Mouse (Mus musculus) embryonic facial prominence, embryonic 11.5 days (tissue): Measurements from ENCODE around the gene Hnrnpdl. TPM values are rescaled to one million over a fixed set of nuclear protein-coding genes. Genes with fewer than 3 reads are reported as not detected.

Experiments used
- ATAC-seq: fragments of 200-750 bp; cut with Nextera tagmentation; replicated peaks from 2 replicates; pipeline ENCODE4 v1.8.0; 2017; ENCODE audit warnings: low read depth; ENCODE audit not compliant: insufficient number of reproducible peaks, low FRiP score, low TSS enrichment
- DNase-seq: peaks from one replicate; pipeline ENCODE4 v3.0.0-alpha.2; 2015; ENCODE audit warnings: low spot score
- H3K27ac ChIP-seq: fragments of 300-500 bp; sonication (generic); replicated peaks from 2 replicates; pipeline ENCODE4 v1.5.1; 2014; ENCODE audit warnings: mild to moderate bottlenecking, low read depth, low read length, control low read depth
- H3K27me3 ChIP-seq: fragments of 300-500 bp; sonication (generic); 2 replicates; pipeline ENCODE4 v1.6.1; 2014; ENCODE audit warnings: mild to moderate bottlenecking, low read length, moderate library complexity, mixed read lengths; ENCODE audit not compliant: control insufficient read depth, insufficient read depth
- H3K36me3 ChIP-seq: fragments of 300-500 bp; sonication (generic); replicated peaks from 2 replicates; pipeline ENCODE4 v1.6.1; 2014; ENCODE audit warnings: low read depth, mild to moderate bottlenecking, low read length, moderate library complexity, mixed read lengths; ENCODE audit not compliant: control insufficient read depth, insufficient read depth
- H3K4me1 ChIP-seq: fragments of 300-500 bp; sonication (generic); 2 replicates; pipeline ENCODE4 v1.6.1; 2014; ENCODE audit warnings: low read length, mixed read lengths; ENCODE audit not compliant: control insufficient read depth, insufficient read depth
- H3K4me2 ChIP-seq: fragments of 300-500 bp; sonication (generic); 2 replicates; pipeline ENCODE4 v1.6.1; 2014; ENCODE audit warnings: low read depth, mild to moderate bottlenecking, control low read depth, low read length, moderate library complexity
- H3K4me3 ChIP-seq: fragments of 300-500 bp; sonication (generic); 2 replicates; pipeline ENCODE4 v1.5.1; 2014; ENCODE audit warnings: low read depth, low read length, control low read depth
- H3K9ac ChIP-seq: fragments of 300-500 bp; sonication (generic); replicated peaks from 2 replicates; pipeline ENCODE4 v1.6.1; 2014; ENCODE audit warnings: mild to moderate bottlenecking, control low read depth, low read length
- H3K9me3 ChIP-seq: fragments of 300-500 bp; sonication (generic); replicated peaks from 2 replicates; pipeline ENCODE4 v1.6.1; 2016; ENCODE audit warnings: mild to moderate bottlenecking, low read length, inconsistent platforms, mixed read lengths; ENCODE audit not compliant: control insufficient read depth
- WGBS: fragments of 180-500 bp; shearing (Covaris S2); extraction: QIAGEN DNeasy Blood & Tissue Kit; methylation state at CpG from one replicate; pipeline ENCODE4 v1.1.7; 2014; 5-methylcytosine and 5-hydroxymethylcytosine counted together
- polyA plus RNA-seq: library from polyadenylated mRNA; unstranded; fragments of >200 nt; fragmentation: Nextera tagmentation; extraction: Ambion mirVana; gene quantifications from 2 replicates; pipeline ENCODE4 v1.2.1, GENCODE M21; 2014

Hnrnpdl gene
- polyA plus RNA-seq, 1 experiment from 2014 or later: 281 TPM

DNA sequence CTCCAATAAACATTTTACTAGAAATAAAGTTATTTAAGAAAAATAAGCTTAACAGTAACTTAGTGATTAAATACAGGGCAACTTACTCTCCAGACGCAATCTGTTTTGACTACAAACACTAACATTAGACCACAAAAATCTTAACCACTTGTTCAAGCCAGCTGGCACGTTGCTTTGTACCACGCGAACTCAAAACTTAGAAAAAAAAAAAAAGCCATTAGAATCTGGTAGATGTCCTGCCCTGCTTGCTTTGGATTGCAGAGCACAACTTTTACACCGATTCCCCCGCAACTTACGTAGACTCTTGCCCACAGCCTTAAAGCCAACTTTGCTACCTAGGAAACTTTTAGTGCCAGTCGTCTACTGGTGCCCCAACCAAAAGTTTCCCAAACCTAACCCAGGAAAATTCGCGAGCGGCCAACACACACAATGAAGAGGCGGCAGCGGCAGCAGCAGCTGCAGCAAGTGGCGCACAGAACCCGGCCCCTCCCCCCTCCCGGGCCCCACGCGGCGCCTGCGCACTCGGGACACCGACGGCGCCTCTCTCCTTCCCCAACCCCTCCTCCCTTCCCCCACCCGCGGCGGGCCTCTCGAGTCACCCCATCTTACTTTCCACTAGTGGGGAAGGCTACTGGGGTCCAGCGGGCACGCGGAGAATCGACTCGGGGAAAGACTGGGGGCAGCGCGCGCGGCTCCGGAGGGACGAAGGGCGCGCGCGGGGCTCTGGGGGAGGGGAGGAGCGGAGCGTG lies 1.3 kb downstream of the Hnrnpdl start:
- no peaks in the 10 kb centered on the region for H3K9me3 ChIP-seq
- no peaks in the 10 kb centered on the region for H3K27me3 ChIP-seq
- peak overlapping the region; percentile 87 for H3K4me3 ChIP-seq
- peak overlapping the region; percentile 97 for H3K27ac ChIP-seq
- 1% methylated on average over 43 of the region's 45 CpGs for WGBS
- peak overlapping the region; percentile 99 for H3K9ac ChIP-seq
- ATAC-seq: peak; percentile 4; the same call in 1 of the 2 replicates
- peak; percentile 88 for DNase-seq
- no peaks in the 10 kb centered on the region for H3K4me1 ChIP-seq
- H3K36me3 ChIP-seq: no peaks in the 10 kb centered on the region; the same call in 1 of the 2 replicates
- peak overlapping the region; percentile 90 for H3K4me2 ChIP-seq

DNA sequence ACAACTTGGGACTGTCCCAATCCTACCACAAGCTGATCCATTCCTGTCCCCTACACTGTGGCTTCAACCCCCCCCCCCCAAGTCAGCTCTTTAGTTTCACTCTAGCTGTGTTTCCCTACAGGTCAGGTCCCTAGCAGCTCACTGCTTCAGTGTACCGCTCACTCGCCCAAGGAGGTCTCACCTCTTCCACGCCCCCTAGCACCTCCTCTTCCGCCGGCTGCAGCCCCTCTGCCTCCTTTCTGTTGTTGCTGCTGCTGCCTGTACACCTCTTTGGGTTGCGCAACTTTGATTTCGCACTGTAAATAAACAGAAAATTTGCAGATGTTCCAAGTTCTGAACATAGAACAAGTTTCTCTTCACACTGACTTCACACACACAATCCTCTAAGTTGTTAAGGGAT lies 2.8 kb downstream of the Hnrnpdl start:
- Histone ChIP-seq H3K9ac (peak overlapping the region; percentile 41), H3K36me3 (peaks cover 2% of the 10 kb centered on the region)

DNA sequence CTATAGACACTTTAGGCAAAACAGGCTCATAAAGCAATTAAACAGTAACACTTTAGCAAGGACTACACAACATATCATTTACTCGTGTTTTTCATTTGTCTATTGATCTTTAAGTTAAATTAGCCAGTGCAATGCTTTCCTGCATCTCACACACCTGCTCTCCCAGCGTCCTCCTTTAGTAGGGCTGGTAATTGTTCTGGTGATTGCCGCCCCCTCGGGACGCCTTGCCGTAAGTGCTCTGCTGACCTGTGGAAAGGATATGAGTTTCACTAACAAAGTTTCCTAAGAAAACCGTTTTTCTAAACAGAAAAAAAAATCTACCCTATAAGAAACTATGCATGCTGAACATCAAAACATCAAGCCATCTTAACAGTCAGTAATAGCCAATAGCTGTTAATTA lies 3.5 kb downstream of the Hnrnpdl start:
- H3K4me1 ChIP-seq: no peaks in the 10 kb centered on the region
- H3K27ac ChIP-seq: no peak overlapping the region

More for the DNA sequence above, 2.8 kb downstream of the Hnrnpdl start:
- Histone ChIP-seq H3K27me3 (no peaks in the 10 kb centered on the region), H3K9me3 (no peaks in the 10 kb centered on the region), H3K27ac (no peak overlapping the region), H3K4me1 (no peaks in the 10 kb centered on the region), H3K4me2 (peak overlapping the region; percentile 90), H3K4me3 (peak overlapping the region; percentile 87)
- DNase-seq (no peak), ATAC-seq (no peak)
- WGBS: 27% methylated on average over 7 of the region's 7 CpGs

DNA sequence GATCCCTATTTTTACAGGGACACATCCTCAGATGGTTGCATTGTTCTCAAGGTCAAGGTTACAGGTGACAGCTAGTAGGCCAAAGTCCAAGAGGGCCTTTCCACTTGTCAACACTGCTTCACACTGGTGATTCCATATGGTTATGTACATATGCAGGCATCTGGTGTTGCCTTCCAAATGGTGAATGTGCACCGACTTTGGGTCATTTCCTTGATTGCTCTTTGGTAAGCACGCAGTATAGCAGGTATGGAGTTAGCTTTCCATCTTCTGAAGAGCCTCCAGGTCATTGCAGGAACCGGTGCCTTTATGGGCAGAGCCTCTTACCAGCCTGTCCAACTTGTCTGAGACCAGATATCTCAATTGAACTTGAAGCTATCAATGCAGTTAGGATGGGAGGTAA lies 6.8 kb downstream of the Hnrnpdl start:
- Histone ChIP-seq H3K27me3 (no peaks in the 10 kb centered on the region), H3K4me2 (no peak overlapping the region), H3K27ac (no peak overlapping the region), H3K9me3 (no peaks in the 10 kb centered on the region), H3K4me1 (no peaks in the 10 kb centered on the region), H3K4me3 (no peak overlapping the region), H3K36me3 (peaks cover 2% of the 10 kb centered on the region), H3K9ac (no peak overlapping the region)
- ATAC-seq (no peak), DNase-seq (no peak)
- 74% methylated on average over 3 of the region's 3 CpGs for WGBS

More for the DNA sequence above, 3.5 kb downstream of the Hnrnpdl start:
- ATAC-seq: no peak
- Histone ChIP-seq H3K9ac (no peak overlapping the region), H3K27me3 (no peaks in the 10 kb centered on the region), H3K9me3 (no peaks in the 10 kb centered on the region), H3K36me3 (peaks cover 2% of the 10 kb centered on the region), H3K4me3 (peak overlapping the region; percentile 87; the same call in 1 of the 2 replicates), H3K4me2 (no peak overlapping the region; the same call in 1 of the 2 replicates)
- DNase-seq: no peak
- 56% methylated on average over 7 of the region's 7 CpGs for WGBS

DNA sequence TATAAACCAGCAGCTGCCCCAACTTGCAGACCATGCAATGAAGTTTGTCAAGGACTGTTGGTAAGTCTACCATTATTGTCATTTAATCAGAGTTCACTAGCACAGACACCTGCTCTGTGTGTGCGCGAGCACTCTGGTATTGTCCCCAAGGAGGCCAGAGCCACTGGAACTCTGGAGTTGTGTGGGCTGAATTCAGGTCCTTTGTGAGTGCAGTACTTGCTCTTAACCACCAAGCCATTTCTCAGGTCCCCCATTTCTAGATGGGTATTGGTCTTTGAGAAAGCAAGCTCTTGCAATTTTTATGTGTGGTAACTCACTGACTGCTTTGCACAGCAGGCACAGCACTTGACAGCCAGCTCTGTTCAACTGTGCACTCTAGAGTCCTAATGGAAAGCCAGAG lies 7.4 kb downstream of the Hnrnpdl start:
- no peaks in the 10 kb centered on the region for H3K9me3 ChIP-seq
- H3K27me3 ChIP-seq: no peaks in the 10 kb centered on the region
- no peak overlapping the region for H3K4me3 ChIP-seq
- peaks cover 2% of the 10 kb centered on the region for H3K36me3 ChIP-seq
- 0 out of 2 replicates have a peak, but pooled peaks have one; percentile 16 for ATAC-seq
- no peaks in the 10 kb centered on the region for H3K4me1 ChIP-seq
- no peak overlapping the region for H3K27ac ChIP-seq
- 74% methylated on average over 2 of the region's 2 CpGs for WGBS
- no peak for DNase-seq
- no peak overlapping the region for H3K4me2 ChIP-seq
- H3K9ac ChIP-seq: no peak overlapping the region

DNA sequence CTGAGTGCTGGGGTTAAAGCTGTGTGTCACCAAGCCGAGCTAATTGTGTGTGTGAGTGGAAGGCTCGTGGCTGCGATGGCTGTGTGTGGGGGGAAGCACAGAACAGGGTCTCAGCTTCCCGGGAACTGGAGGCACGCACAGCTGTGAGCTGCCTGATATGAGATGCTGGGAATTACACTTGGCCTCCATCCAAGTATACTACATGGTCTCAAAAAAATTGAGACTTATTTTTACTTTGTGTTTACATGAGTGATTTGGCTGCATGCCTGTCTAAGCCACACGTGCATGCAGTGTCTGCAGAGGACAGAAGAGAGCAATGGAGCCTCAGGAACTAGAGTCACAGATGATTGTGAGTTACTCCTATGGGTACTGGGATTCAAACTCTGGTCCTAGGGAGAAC lies 9.4 kb downstream of the Hnrnpdl start:
- H3K4me2 ChIP-seq: no peak overlapping the region
- H3K27me3 ChIP-seq: no peaks in the 10 kb centered on the region
- H3K27ac ChIP-seq: no peak overlapping the region
- ATAC-seq: peak; percentile 71
- no peaks in the 10 kb centered on the region for H3K4me1 ChIP-seq
- 52% methylated on average over 6 of the region's 6 CpGs for WGBS
- no peak overlapping the region for H3K9ac ChIP-seq
- no peaks in the 10 kb centered on the region for H3K9me3 ChIP-seq
- H3K4me3 ChIP-seq: no peak overlapping the region
- no peak for DNase-seq
- H3K36me3 ChIP-seq: peaks cover 2% of the 10 kb centered on the region

DNA sequence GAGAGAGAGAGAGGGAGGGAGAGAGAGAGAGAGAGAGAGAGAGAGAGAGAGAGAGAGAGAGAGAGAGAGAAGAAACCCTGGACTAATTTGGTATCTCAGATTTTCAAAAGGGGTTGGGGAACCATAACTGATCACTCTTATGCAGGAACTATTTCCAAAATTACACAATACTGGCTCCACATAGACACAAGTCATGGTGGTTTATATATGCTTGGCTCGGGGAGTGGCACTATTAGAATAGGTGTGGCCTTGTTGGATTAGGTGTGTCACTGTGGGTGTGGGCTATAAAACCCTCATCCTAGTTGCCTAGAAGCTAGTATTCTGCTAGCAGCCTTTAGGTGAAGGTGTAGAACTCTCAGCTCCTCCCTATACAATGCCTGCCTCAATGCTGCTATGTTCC lies 14.6 kb downstream of the Hnrnpdl start:
- Histone ChIP-seq H3K4me1 (no peaks in the 10 kb centered on the region), H3K36me3 (no peaks in the 10 kb centered on the region), H3K4me3 (no peak overlapping the region), H3K9ac (no peak overlapping the region), H3K9me3 (no peaks in the 10 kb centered on the region), H3K27me3 (no peaks in the 10 kb centered on the region), H3K4me2 (no peak overlapping the region), H3K27ac (no peak overlapping the region)
- ATAC-seq: no peak
- no peak for DNase-seq
- 94% methylated on average over 1 of the region's 1 CpGs for WGBS

DNA sequence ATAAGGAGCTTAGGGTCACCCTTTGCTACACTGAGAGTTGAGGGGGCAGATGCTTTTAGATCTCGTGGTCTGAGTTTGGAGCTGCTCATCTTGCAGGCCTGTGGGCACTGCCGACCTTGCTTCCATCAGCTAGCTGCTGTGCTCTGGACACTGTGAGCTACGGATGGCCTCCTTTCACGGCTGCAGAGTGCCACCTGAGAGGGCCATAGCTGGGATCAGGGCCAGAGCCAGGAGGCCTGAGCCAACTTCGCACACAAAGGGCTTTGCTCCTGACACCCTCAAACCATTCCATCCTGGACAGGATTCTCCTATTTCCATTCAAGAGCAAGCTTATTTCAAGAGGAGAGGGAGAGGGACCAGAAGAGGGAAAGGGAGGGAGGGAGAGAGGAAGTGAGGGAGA lies 15.1 kb downstream of the Hnrnpdl start:
- Histone ChIP-seq H3K9me3 (no peaks in the 10 kb centered on the region), H3K9ac (no peak overlapping the region), H3K27ac (no peak overlapping the region), H3K27me3 (no peaks in the 10 kb centered on the region), H3K4me1 (no peaks in the 10 kb centered on the region), H3K4me3 (no peak overlapping the region), H3K36me3 (no peaks in the 10 kb centered on the region), H3K4me2 (no peak overlapping the region)
- DNase-seq: no peak
- ATAC-seq: no peak
- 75% methylated on average over 5 of the region's 5 CpGs for WGBS
